Mouse (Mus musculus): ENCODE results near the gene Gm16253. TPM values are rescaled to one million over a fixed set of nuclear protein-coding genes. Genes with fewer than 3 reads are reported as not detected.
A peak's percentile ranks its signal among the peaks of the same experiment; 100 is the strongest.

Gene Gm16253
- not detected in 2 replicates for polyA plus RNA-seq (2012; rRNA removed)

- H3K27ac ChIP-seq (ENCODE audit: insufficient read depth, low read depth, low read length) = peak within 1 kb of the TSS; percentile 100
- 4% methylated on average over 17 of the region's 17 CpGs for WGBS
- no peak; the same call in 1 of the 2 replicates for TF ChIP-seq CTCF (IDR thresholded peaks at IDR 0.05; ENCODE audit: extremely low read depth, insufficient read length, insufficient replicate concordance, low read depth, low read length)
- peak; percentile 45; the same call in 1 of the 2 replicates for TF ChIP-seq POLR2A (IDR thresholded peaks at IDR 0.05; ENCODE audit: low read depth, low read length)
- no peaks in the 10 kb centered on the region for H3K36me3 ChIP-seq (ENCODE audit: control insufficient read depth, insufficient read depth, low read length)
- H3K27me3 ChIP-seq (ENCODE audit: control insufficient read depth, insufficient read depth, low read length) = no peaks in the 10 kb centered on the region
- H3K4me3 ChIP-seq (ENCODE audit: low read depth, low read length) = peak within 1 kb of the TSS; percentile 51
- peaks cover 27% of the 10 kb centered on the region for H3K4me1 ChIP-seq (ENCODE audit: control insufficient read depth, insufficient read depth, insufficient read length, low read length)
Observed at GRCm38 (mm10) chr3:96576690-96577541, at the start of gene Gm16253. TSS of gene Gm16253 (plus strand) at chr3:96576984.

- Histone ChIP-seq H3K27ac (ENCODE audit: insufficient read depth, low read depth, low read length) (no peak overlapping the region), H3K36me3 (ENCODE audit: control insufficient read depth, insufficient read depth, low read length) (no peaks in the 10 kb centered on the region), H3K27me3 (ENCODE audit: control insufficient read depth, insufficient read depth, low read length) (peaks cover 21% of the 10 kb centered on the region), H3K4me1 (ENCODE audit: control insufficient read depth, insufficient read depth, insufficient read length, low read length) (no peaks in the 10 kb centered on the region; the same call in 1 of the 2 replicates), H3K4me3 (ENCODE audit: low read depth, low read length) (no peak overlapping the region)
- WGBS = 70% methylated on average over 9 of the region's 9 CpGs
- TF ChIP-seq CTCF (IDR thresholded peaks at IDR 0.05; ENCODE audit: extremely low read depth, insufficient read length, insufficient replicate concordance, low read depth, low read length) = no peak
- TF ChIP-seq POLR2A (IDR thresholded peaks at IDR 0.05; ENCODE audit: low read depth, low read length) = no peak
Observed at GRCm38 (mm10) chr3:96528506-96528905, 48.3 kb upstream of the Gm16253 start.

GRCm38 (mm10) chr3:96532050-96532449 is 44.7 kb upstream of the Gm16253 start:
- 41% methylated on average over 7 of the region's 7 CpGs for WGBS

GRCm38 (mm10) chr3:96534300-96534699 is 42.5 kb upstream of the Gm16253 start:
- H3K27ac ChIP-seq (ENCODE audit: insufficient read depth, low read depth, low read length) = no peak overlapping the region
- H3K27me3 ChIP-seq (ENCODE audit: control insufficient read depth, insufficient read depth, low read length) = no peaks in the 10 kb centered on the region; the same call in 1 of the 2 replicates
- H3K36me3 ChIP-seq (ENCODE audit: control insufficient read depth, insufficient read depth, low read length) = no peaks in the 10 kb centered on the region
- no peaks in the 10 kb centered on the region for H3K4me1 ChIP-seq (ENCODE audit: control insufficient read depth, insufficient read depth, insufficient read length, low read length)
- TF ChIP-seq POLR2A (IDR thresholded peaks at IDR 0.05; ENCODE audit: low read depth, low read length) = no peak
- TF ChIP-seq CTCF (IDR thresholded peaks at IDR 0.05; ENCODE audit: extremely low read depth, insufficient read length, insufficient replicate concordance, low read depth, low read length) = no peak
- H3K4me3 ChIP-seq (ENCODE audit: low read depth, low read length) = no peak overlapping the region
- 59% methylated on average over 2 of the region's 2 CpGs for WGBS

More at GRCm38 (mm10) chr3:96532050-96532449, 44.7 kb upstream of the Gm16253 start:
- no peak overlapping the region for H3K4me3 ChIP-seq (ENCODE audit: low read depth, low read length)
- peaks cover 10% of the 10 kb centered on the region for H3K27me3 ChIP-seq (ENCODE audit: control insufficient read depth, insufficient read depth, low read length)
- H3K36me3 ChIP-seq (ENCODE audit: control insufficient read depth, insufficient read depth, low read length) = no peaks in the 10 kb centered on the region
- H3K27ac ChIP-seq (ENCODE audit: insufficient read depth, low read depth, low read length) = no peak overlapping the region
- H3K4me1 ChIP-seq (ENCODE audit: control insufficient read depth, insufficient read depth, insufficient read length, low read length) = no peaks in the 10 kb centered on the region; the same call in 1 of the 2 replicates
- TF ChIP-seq CTCF (IDR thresholded peaks at IDR 0.05; ENCODE audit: extremely low read depth, insufficient read length, insufficient replicate concordance, low read depth, low read length) (no peak), POLR2A (IDR thresholded peaks at IDR 0.05; ENCODE audit: low read depth, low read length) (no peak)

- TF ChIP-seq CTCF (IDR thresholded peaks at IDR 0.05; ENCODE audit: extremely low read depth, insufficient read length, insufficient replicate concordance, low read depth, low read length) (no peak), POLR2A (IDR thresholded peaks at IDR 0.05; ENCODE audit: low read depth, low read length) (no peak)
- Histone ChIP-seq H3K36me3 (ENCODE audit: control insufficient read depth, insufficient read depth, low read length) (no peaks in the 10 kb centered on the region), H3K27me3 (ENCODE audit: control insufficient read depth, insufficient read depth, low read length) (no peaks in the 10 kb centered on the region; the same call in 1 of the 2 replicates), H3K4me3 (ENCODE audit: low read depth, low read length) (no peak overlapping the region), H3K4me1 (ENCODE audit: control insufficient read depth, insufficient read depth, insufficient read length, low read length) (no peaks in the 10 kb centered on the region), H3K27ac (ENCODE audit: insufficient read depth, low read depth, low read length) (no peak overlapping the region)
- 67% methylated on average over 2 of the region's 2 CpGs for WGBS
Observed at GRCm38 (mm10) chr3:96539316-96539715, 37.5 kb upstream of the Gm16253 start.

GRCm38 (mm10) chr3:96540740-96541139 is 36.0 kb upstream of the Gm16253 start:
- TF ChIP-seq CTCF (IDR thresholded peaks at IDR 0.05; ENCODE audit: extremely low read depth, insufficient read length, insufficient replicate concordance, low read depth, low read length) (no peak), POLR2A (IDR thresholded peaks at IDR 0.05; ENCODE audit: low read depth, low read length) (no peak)
- H3K4me3 ChIP-seq (ENCODE audit: low read depth, low read length) = no peak overlapping the region

More at GRCm38 (mm10) chr3:96540740-96541139, 36.0 kb upstream of the Gm16253 start:
- Histone ChIP-seq H3K27me3 (ENCODE audit: control insufficient read depth, insufficient read depth, low read length) (no peaks in the 10 kb centered on the region; the same call in 1 of the 2 replicates), H3K4me1 (ENCODE audit: control insufficient read depth, insufficient read depth, insufficient read length, low read length) (no peaks in the 10 kb centered on the region), H3K36me3 (ENCODE audit: control insufficient read depth, insufficient read depth, low read length) (no peaks in the 10 kb centered on the region), H3K27ac (ENCODE audit: insufficient read depth, low read depth, low read length) (no peak overlapping the region)
- WGBS = 66% methylated on average over 6 of the region's 6 CpGs
